Mouse (Mus musculus) adrenal gland, postnatal 14 days (tissue): ENCODE measurements around the gene Dtnb. TPM values are rescaled to one million over a fixed set of nuclear protein-coding genes. Genes with fewer than 3 reads are reported as not detected.

Experiments
- DNase-seq: peaks from one replicate; pipeline ENCODE4 v3.0.0; 2021; ENCODE audit warnings: mixed read lengths
- microRNA-seq, 2 experiments: library from miRNA; unstranded; fragments of <30 nt; microRNA quantifications; one replicate each; pipeline ENCODE4 v1.2.0; 2021
- total RNA-seq: library from RNA; stranded (reverse); gene quantifications from 2 replicates; pipeline ENCODE4 v1.2.3, GENCODE M21; 2021

The Dtnb gene
- total RNA-seq, 1 experiment from 2014 or later = 26.0 TPM

DNA sequence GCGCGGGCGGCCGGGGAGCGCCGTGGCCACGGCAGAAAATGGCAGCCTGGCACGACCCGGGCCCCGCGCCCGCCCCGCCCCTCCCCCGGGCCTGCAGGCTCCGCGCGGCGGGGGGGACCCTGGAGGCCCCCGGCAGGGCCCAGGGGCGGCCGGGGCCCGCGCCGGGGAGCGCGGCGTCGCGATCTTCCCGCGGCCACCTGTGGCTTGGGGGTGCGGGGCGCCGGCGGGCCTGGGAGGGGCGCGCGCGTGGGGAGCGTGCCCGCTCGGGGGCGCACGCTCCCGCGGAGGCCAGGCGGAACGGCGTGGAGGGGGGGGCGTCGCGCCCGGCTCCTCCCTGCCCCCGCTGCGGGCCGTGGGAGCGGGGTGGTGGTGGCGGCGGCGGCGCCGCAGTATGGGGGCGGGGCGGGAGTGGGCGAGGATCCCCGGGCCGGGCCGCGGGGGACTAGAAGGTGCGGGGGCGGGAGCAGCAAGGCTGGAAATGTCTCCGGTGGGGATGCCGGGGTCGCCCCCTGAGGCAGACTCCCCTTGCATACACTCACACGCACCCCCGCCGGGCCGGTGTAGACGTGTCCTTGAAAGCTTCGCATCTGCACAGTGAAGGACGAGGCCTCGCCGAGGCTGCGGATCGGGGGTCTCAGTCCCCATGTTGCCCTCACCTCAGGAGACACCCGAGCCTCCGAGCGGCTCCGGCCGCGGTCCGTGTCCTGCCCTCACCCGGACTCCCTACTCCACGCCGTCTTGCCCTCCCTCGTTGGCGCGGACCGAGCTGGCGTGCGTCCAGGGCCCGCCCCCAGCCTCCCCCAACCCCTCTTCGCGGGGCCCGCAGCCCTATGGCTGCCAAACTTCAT lies 235.6 kb downstream of the Dtnb start:
- DNase-seq = peak; percentile 91

DNA sequence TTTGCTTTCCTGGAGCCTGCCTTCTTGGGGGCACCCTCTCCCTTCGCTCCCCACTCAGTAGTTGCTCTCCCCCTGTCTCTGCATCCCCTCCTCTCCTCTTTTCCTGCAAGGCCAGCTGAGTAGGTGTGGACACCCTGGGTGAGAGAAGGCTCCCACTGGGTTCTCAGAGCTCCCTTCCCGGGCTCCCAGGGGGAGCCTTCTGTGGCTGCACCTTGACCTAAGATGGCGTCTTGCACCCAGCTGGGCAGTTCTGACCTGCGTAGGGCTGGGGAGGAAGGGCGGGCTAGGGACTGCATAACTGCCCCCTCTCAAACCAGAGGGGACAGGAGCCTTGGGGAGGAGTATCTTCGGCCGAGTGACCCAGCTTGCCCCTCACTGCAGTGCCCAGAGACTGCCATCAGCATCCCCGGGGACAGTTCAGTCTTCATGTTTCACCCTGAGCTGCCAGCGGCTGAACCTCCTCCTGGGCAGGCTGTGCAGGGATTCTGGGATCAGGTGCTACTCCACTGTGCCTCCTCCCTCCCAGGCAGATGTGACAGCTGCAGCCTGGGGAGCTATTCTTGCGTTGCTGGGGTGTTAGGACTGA lies 236.3 kb downstream of the Dtnb start:
- DNase-seq = peak; percentile 81

DNA sequence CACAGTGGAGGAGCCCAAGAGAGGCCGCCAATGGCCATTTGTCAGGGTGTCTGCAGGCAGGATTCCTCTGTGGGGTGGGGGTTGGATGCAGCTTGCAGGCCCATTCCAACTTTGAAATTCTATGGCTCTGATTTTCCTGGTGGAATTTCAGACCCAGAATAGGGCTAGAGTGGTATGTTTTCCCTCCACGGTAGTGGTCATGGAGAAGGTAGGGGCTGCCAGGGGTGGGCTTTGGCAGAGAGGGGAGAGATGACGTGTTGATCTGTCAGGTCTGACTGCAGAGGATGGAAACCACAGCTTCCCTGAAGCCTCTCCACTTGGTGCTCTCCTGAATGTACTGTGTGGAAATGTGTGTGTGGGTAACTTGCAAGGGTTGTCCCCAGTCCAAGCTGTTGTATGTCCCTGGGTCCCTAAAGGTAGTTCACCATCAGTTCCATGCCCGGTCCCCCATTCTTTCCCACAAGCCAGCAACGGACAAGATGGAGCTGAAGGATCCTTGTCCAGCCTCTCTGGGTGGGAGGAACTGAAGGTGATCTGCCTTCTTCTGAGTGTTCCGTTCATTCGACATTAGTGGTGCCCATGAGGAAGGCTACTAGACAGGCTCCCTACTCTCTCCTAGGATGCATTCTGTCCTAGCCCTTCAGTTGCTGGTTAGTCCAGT lies 237.5 kb downstream of the Dtnb start:
- peak; percentile 18 for DNase-seq

DNA sequence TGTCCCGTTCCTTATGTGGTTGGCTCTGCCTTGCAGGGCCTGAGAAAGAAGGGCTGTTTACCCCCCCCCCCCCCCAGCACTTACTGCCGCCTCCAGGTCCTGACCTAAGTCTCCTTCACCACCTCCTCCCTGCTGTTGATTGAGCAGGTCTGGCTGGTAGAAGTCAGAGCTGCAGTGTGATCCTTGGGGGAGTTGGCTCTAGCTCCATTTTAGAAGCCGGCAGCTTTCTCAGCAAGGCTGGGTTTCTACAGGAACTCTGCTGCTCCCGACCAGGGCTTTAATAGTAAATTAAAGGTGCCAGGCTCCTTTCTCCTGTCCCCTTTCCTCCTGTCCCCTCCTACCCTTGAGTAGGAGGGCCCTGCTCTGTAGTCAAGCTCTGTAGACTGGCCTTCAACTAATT lies 238.3 kb downstream of the Dtnb start:
- DNase-seq = peak; percentile 33

DNA sequence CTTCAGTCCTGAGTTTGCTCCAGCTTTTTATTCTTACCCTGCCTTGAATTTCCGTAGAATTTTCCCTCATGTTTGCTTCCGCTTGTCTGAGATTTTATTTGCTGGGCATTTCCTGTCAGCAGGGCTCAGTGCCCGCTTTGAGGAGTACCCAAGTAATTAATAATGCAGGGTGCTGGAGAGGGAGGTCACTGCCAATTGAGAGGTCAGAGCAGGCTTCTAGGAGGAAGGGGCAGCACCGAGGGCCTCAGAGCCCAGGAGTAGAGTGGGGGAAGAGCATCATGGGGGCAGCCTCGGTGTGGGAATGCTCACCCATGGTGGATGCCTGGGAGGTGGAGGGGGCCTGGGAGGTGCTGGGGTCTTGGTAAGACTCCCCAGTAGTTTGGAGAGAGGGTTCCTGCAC lies 239.4 kb downstream of the Dtnb start:
- no peak for DNase-seq

DNA sequence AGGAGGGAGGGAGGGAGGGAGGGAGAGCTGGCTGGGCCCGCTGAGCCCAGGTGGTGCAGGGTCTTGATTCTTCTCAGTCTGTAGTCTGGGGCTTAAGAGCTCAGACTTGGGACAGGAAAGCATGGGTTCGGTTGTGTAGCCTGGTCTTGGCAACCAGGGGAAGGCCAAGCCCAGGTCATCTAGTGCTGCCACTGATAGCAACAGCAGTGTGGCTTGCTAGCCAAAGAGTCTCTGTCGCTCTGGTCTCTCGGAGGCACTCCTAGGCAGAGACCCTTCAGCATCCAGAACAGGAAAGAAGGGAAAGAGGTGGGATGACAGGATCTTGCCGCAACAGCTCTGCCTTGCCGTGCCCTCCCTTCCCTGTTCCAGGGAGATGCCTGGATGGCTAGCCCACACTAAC lies 240.1 kb downstream of the Dtnb start:
- no peak for DNase-seq

DNA sequence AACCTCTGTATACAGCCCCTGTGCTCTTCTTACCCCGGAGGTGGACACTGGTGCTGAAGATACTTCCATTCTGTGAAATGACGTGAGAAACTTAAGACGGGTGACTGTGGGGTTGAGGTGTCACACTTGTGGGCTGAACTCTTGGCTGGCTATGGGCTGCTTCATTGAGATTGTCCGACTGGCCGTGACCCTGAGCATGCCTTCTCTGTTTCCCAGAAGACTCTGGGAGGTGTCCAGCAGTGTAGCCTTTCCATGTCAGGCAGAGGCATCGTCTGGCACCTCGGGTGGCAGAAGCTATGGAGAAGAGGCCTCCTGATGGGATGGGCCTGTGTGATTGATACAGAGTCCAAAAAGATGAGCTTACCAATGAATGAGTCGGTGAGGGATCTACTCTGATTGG lies 241.0 kb downstream of the Dtnb start:
- no peak for DNase-seq

DNA sequence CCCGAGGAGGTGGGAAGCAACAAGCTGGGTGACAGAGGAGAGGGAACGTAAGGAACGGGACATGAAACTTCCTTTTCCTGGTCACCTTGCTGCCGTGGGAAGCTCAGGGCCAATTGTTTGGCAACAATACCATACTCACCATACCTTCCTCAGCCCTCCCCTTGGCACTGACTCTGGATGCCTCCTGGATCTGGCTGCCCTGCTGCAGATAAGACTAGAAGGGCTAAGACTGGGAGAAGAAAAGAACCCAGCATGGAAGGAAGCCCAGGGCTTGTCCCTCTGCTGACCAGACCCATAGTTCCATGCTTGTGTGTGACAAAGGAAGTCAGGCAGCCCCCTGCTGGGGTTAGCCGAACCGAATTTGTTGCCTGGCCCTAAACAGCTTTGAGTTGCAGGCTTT lies 243.2 kb downstream of the Dtnb start:
- no peak for DNase-seq

DNA sequence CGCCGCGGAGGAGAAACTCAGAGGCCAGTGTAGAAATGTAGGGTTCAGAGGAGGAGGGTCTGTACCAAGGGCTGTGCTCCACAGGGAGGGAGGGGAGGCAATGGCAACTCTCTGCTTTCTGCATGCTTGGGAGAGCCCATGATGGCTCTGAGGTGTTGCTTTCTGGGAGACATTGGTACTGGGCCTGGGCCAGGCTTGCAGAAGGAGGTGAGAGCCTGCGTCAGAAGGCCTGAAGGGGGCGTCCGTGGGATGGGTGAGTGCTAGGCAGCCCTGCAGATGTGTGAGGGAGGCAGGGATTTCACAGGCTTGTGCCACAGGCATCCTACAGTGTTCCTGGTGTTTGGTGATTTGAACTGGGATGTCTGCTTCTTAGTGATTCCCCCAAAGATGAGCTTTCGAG lies 244.9 kb downstream of the Dtnb start:
- DNase-seq = peak; percentile 70

DNA sequence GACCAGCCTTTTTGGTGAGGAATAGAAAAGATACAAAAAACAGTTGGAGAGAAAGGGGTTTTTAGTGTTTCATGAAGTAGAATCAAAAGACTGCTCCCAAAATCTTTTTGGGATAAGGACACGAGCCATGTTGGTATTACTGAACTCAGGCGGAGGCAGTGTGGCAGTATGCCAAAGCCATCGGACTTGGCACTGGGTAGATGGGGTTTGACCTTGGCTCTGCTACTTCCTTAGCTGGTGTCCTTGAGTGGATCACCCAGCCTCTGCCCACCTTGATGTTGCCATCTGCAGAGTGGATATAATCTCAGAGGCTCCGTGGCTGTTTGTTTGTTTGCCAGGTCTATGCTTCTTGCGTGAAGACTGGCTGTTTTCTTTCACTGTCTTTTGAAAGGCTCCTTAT lies 245.4 kb downstream of the Dtnb start:
- peak; percentile 81 for DNase-seq

DNA sequence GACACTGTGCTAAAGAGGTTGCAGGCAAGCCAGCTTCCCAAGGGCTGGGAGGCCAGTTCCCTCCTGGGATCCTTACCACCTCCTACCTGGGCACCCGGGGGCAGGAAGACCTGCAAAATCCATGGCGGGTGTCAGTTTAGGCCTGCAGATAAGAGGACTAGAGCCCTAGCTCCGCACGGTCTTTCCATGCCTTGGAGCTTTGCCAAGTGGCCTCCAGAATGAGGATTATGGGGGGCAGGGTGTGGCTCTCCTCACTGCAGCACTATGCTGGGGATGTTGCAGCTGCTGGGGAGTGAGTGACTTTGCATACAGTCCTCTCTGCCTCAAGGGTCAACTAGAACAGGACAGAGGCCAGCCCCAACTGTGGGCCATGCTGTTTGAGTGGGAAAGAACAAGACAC lies 247.7 kb downstream of the Dtnb start:
- no peak for DNase-seq

DNA sequence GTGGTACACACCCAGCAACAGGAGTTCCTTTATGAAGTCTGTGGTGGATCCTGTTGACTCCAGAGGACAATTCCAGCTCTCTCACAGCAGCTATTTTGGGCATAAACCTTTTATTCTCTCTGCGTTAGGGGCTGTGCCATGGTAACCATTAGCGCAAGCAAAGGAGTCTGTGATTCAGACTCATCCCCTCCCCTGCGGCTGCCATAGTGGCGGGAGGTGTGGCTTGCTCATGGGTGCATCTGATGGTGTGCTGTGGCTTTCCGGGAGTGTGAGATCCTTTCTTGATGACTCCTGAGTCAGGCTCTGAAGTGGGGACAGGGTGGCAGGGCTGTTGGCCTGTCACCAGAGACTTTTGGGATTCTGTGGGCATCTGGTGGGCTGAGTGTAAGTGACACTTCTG lies 251.2 kb downstream of the Dtnb start:
- peak; percentile 32 for DNase-seq

DNA sequence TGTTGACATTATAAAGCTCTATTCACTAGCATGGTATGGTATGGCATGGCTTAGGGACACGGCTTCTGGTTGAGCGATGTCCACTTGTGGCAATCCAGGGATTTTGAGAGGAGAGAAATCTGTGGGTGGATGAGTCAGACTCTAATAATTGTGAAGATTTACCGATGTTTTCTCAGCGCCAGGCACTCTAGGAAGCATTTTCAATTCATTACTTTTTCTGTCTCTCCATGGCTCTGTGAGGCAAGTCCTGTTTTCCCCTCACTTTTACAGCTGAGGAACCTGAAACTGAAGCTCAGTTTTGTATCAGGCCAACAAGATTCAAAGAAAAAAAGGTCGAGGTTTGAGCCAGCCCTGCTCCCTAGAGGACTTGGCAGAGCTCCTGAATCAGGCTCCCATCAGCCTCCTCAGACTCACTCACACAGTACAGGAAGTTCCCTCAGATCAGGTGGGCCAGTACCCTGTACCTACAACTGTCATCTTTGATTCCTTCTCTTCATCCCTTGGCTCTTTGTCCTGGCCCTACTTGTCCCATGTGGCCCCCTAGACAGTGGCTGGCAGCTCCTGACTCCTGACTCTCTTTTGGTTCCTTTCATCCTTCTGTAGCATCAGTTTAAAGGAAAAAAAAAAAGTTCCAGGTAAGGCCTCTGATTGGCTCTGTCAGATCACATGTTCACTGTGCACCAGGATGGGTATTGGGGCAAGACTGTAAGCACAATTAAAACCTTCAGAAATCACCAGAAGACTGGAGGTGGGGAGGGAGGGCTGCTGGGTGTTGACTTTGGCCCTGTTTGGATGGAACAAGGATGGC lies 252.9 kb downstream of the Dtnb start:
- DNase-seq = peak; percentile 31

DNA sequence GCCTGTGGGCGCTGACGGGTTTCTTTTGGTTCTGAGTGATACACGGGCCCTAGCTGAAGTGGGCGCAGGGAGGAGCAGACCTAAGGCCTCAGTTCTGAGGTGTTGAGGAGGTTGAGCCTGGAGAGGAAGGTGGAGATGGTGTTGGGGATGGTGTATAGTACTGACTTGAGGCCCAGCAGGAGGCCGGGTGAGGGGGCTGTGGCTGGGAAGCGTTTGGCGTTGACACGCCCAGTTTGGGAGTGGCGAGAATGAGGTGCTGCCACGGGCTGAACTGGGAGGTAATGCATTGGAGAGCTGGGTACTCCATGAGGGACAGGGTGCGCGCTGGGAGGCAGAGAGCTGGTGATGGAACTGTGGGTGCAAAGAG lies 253.5 kb downstream of the Dtnb start:
- DNase-seq = no peak

DNA sequence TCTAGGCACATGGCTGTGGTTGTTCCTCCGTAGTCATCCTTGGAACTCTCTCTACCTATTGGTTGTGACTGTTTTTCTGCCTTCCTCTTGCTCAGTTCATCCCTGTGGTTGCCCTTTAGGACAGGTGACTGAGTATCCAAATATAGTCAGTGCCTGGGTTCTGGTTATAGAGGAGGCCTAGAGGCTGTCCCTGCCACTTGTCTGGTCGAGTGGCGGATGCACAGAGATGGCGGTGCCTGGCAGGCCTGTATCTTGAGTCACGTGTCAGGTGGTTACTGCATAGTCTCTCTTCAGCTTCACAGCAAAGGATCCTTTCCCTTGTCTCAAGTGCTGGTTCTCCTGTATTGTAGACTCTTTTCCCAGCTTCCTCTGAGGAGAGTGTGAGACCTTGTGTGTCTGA lies 255.6 kb downstream of the Dtnb start:
- no peak for DNase-seq

Small RNA genes within 50 kb of the gene (microRNA-seq; reads per million reads assigned to microRNA genes)
- gene Gm26050 = 0 reads per million in 2 experiments

Other genes with a start within 250 kb of the Dtnb start
- gene Kif3c, start 207.2 kb upstream of the Dtnb start, total RNA-seq = 12.3 and 18.5 TPM in 2 replicates
- 34.7 and 38.2 TPM in 2 replicates for gene Asxl2, start 145.5 kb upstream of the Dtnb start, total RNA-seq
- gene Dnmt3a, start 233.6 kb downstream of the Dtnb start, total RNA-seq = 95.6 and 106 TPM in 2 replicates